Mouse (Mus musculus): Measurements from ENCODE around the gene Gchfr. TPM values are rescaled to one million over a fixed set of nuclear protein-coding genes. Genes with fewer than 3 reads are reported as not detected.

Gene Gchfr
- total RNA-seq, 4 experiments from 2014 or later = 10.9 to 12.5 (median 11.4) TPM

Other genes with a start within 250 kb of the Gchfr start
- 1 to 10 TPM; 5.7 to 9.2 (median 8.4) TPM for gene Chst14, start 241.3 kb upstream of the Gchfr start, total RNA-seq (2022)
- 10 to 100 TPM in 3 of 4 experiments, 1 to 10 TPM in 1; 9.5 to 13.6 (median 11.9) TPM for gene Ccdc32, start 138.4 kb upstream of the Gchfr start, total RNA-seq (2022)
- gene Rpusd2, start 133.0 kb upstream of the Gchfr start, total RNA-seq (2022) = 1 to 10 TPM; 4.2 to 4.7 (median 4.5) TPM
- gene Knl1, start 120.7 kb upstream of the Gchfr start, total RNA-seq (2022) = under 1 TPM; 0.12 to 0.92 (median 0.24) TPM
- under 1 TPM; 0.22 to 0.60 (median 0.28) TPM for gene Rad51, start 55.0 kb upstream of the Gchfr start, total RNA-seq (2022)
- gene Rmdn3, start 10.7 kb upstream of the Gchfr start, total RNA-seq (2022) = 10 to 100 TPM; 15.3 to 25.2 (median 17.5) TPM
- gene Gm14137, start 6.7 kb downstream of the Gchfr start, total RNA-seq (2022) = not detected
- gene Zfyve19, start 40.8 kb downstream of the Gchfr start, total RNA-seq (2022) = 10 to 100 TPM in 2 of 4 experiments, 1 to 10 TPM in 2; 7.8 to 14.3 (median 10.0) TPM
- 10 to 100 TPM in 1 of 4 experiments, 1 to 10 TPM in 3; 7.6 to 11.2 (median 9.0) TPM for gene Dnajc17, start 41.0 kb downstream of the Gchfr start, total RNA-seq (2022)
- gene Ppp1r14d, start 62.1 kb downstream of the Gchfr start, total RNA-seq (2022) = not detected
- gene Spint1, start 69.6 kb downstream of the Gchfr start, total RNA-seq (2022) = under 1 TPM in 1 of 4 experiments, not detected in 3; 0.14 TPM
- gene Rhov, start 103.5 kb downstream of the Gchfr start, total RNA-seq (2022) = not detected
- 10 to 100 TPM; 12.5 to 14.0 (median 13.6) TPM for gene Vps18, start 121.0 kb downstream of the Gchfr start, total RNA-seq (2022)
- gene Dll4, start 158.0 kb downstream of the Gchfr start, total RNA-seq (2022) = 10 to 100 TPM; 12.1 to 18.7 (median 18.6) TPM
- 10 to 100 TPM in 1 of 4 experiments, 1 to 10 TPM in 3; 2.8 to 15.4 (median 5.2) TPM for gene Chac1, start 183.5 kb downstream of the Gchfr start, total RNA-seq (2022)